Mouse (Mus musculus): ENCODE measurements around the gene Fkbp15.
A peak's percentile ranks its signal among the peaks of the same experiment; 100 is the strongest.

Gene Fkbp15

GRCm38 (mm10) chr4:62360088-62360804, at the start of gene Fkbp15, which contains the start of gene Slc31a1:
Gene Fkbp15 (minus strand): TSS chr4:62360548.
Gene Slc31a1 (plus strand): TSS chr4:62360727.
- peak; percentile 97 for DNase-seq (ENCODE audit: low spot score)

DNA sequence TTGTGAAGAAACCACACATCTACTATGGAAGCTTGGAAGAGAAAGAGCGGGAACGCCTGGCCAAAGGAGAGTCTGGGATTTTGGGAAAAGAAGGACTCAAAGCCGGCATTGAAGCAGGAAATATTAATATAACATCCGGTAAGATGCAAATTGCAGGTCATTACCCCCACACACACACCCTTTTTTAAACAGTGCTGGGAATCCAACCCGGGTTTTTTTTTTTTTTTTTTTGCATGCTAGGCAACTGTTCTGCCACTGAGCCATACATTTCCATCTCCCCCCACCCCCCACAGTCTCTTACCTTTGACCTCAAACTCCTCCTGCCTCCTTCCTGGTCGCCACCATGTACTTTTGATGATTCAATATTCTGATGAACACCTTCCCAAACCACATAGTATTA, 49.3 kb upstream of the Fkbp15 start:
- no peak for DNase-seq (ENCODE audit: low spot score)

- DNase-seq (ENCODE audit: low spot score): peak; percentile 99
Measured at GRCm38 (mm10) chr4:62408601-62409282, 48.4 kb upstream of the Fkbp15 start, which contains the start of the genes Cdc26 and Prpf4. Gene Cdc26 (minus strand): TSS chr4:62408642. Gene Prpf4 (plus strand): TSS chr4:62408797.

DNA sequence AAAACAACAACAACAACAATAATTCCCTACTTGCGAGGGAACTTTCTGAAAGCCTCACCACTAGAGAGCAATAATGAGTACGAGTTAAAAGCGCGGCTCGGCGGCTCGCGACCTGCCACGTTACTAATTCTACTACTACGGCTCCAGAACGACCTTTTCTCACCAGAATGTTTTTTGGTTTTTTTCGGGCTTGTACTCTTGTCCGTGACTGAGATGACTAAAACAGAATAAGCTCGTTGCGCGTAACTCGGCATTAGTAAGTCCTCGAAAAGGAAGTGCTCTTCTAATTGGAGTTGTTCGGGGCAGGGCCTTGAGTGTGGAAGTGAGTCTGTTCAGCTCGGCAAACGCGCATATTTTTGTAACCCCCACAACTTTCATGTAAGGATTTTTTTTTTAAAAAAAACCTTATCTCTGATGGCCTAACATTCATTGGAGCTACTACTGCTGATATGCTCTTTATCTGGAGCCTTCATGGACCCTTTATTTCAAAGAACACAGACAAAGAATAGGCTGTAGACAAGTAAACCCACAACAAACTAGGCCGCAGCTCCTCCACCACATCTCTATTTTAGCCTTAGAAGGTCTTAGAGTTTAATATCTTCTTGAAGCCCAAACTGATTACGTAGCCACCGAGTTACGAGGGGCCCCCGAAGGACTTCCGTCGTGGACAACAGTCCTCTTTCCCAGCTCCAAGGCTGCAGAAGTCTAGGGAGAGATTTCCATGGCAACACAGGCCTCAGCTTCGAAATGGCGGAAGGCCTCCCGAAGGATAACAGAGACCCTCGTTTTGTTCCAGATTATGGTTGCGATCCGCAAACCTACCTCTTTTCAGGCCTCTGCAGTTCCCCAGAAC, 47.6 kb upstream of the Fkbp15 start:
- peak; percentile 60 for DNase-seq (ENCODE audit: low spot score)

- DNase-seq (ENCODE audit: low spot score): no peak
Measured at GRCm38 (mm10) chr4:62406133-62406532, 45.8 kb upstream of the Fkbp15 start.

GRCm38 (mm10) chr4:62398956-62399355, 38.6 kb upstream of the Fkbp15 start:
- peak; percentile 24 for DNase-seq (ENCODE audit: low spot score)

GRCm38 (mm10) chr4:62397616-62398365, 37.4 kb upstream of the Fkbp15 start:
- peak; percentile 45 for DNase-seq (ENCODE audit: low spot score)

DNA sequence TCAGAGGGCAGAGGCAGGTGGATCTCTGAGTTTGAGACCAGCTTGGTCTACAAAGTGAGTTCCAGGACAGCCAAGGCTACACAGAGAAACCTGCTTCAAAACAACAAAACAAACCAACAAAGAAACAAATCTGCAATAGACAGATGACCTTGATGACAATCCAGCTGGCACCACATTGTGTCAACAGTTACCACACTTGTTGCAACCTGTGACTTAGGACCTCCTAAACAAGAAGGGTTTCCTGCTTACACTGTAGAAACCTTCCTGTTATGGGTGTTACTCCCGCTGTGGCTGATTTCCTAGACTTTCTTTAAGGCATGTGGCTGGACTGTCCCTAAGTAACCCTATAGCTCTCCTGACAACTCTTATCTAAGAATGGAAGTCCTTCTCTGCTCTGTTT, 35.5 kb upstream of the Fkbp15 start:
- DNase-seq (ENCODE audit: low spot score): no peak

DNA sequence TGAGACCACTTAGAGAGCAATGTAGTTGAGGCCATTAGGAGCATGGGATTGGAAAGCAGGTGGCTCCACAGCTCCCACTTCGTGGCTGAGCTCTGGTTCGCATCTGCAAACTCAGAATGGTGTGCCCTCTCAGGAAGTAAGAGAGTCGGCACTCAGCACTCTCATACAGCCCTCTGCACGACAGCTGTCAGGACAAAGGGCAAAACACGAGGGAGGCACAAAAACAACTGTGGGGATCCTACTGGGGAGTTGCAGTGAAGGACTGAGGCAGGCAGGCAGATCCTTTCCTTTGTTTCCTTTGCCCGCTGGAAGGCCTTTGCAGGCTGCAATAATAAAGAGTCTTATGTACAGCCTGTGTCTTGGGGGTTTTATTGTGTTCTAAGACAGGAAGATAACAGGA, 33.1 kb upstream of the Fkbp15 start:
- no peak for DNase-seq (ENCODE audit: low spot score)

GRCm38 (mm10) chr4:62391892-62392291, 31.5 kb upstream of the Fkbp15 start:
- DNase-seq (ENCODE audit: low spot score): no peak

- DNase-seq (ENCODE audit: low spot score): no peak
Measured at GRCm38 (mm10) chr4:62389592-62390512, 29.5 kb upstream of the Fkbp15 start.

- no peak for DNase-seq (ENCODE audit: low spot score)
Measured at GRCm38 (mm10) chr4:62385439-62385838, 25.1 kb upstream of the Fkbp15 start.

- DNase-seq (ENCODE audit: low spot score): no peak
Measured at GRCm38 (mm10) chr4:62384159-62384558, 23.8 kb upstream of the Fkbp15 start.

DNA sequence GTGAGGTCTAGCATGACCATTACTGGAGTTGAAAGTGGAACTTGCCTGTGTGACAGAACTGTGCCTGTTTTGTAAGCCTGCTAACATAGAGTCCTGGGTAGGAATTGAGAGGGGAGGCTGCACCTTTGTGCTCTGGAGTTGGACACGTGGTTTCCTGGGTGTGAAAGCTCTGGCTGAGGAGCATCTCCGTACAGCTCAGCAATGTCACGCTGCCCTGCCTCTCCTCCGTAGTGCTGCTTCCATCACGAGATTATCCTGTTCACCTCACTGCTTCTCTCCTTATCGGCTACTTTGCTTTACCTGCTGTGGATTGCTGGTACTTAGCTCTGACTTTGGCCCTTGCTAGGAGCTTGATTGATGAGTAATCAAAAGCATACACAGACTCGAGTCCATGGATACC, 23.4 kb upstream of the Fkbp15 start:
- no peak for DNase-seq (ENCODE audit: low spot score)

- no peak for DNase-seq (ENCODE audit: low spot score)
Measured at GRCm38 (mm10) chr4:62383207-62383606, 22.9 kb upstream of the Fkbp15 start.

GRCm38 (mm10) chr4:62379724-62380381, 19.5 kb upstream of the Fkbp15 start:
- no peak for DNase-seq (ENCODE audit: low spot score)

- no peak for DNase-seq (ENCODE audit: low spot score)
Measured at GRCm38 (mm10) chr4:62376123-62376522, 15.8 kb upstream of the Fkbp15 start.

- DNase-seq (ENCODE audit: low spot score): no peak
Measured at GRCm38 (mm10) chr4:62374342-62374741, 14.0 kb upstream of the Fkbp15 start.

DNA sequence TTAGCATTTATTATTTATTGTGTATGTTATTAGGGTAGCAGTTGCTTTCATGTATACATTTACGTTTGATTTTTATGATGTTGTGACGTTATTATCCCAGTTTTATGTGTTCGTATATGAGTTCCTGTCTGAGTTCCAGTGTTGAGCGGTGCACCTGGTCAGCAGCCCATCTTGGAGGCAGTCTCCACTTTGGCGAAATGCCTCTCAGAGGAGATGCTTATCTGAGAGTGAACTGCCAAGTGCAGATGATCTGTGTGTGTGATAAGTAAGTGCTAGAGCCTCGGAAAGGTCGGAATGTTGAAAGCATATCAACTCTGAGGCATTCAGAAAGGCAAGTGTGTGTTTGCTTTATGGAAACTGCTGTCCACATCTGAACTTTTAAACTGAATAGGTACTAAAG, 13.3 kb upstream of the Fkbp15 start:
- no peak for DNase-seq (ENCODE audit: low spot score)

All from layer of hippocampus, adult 11-12 months (tissue).